ENCODE assay signal across 9 mouse cellular contexts in the genomic region with DNA sequence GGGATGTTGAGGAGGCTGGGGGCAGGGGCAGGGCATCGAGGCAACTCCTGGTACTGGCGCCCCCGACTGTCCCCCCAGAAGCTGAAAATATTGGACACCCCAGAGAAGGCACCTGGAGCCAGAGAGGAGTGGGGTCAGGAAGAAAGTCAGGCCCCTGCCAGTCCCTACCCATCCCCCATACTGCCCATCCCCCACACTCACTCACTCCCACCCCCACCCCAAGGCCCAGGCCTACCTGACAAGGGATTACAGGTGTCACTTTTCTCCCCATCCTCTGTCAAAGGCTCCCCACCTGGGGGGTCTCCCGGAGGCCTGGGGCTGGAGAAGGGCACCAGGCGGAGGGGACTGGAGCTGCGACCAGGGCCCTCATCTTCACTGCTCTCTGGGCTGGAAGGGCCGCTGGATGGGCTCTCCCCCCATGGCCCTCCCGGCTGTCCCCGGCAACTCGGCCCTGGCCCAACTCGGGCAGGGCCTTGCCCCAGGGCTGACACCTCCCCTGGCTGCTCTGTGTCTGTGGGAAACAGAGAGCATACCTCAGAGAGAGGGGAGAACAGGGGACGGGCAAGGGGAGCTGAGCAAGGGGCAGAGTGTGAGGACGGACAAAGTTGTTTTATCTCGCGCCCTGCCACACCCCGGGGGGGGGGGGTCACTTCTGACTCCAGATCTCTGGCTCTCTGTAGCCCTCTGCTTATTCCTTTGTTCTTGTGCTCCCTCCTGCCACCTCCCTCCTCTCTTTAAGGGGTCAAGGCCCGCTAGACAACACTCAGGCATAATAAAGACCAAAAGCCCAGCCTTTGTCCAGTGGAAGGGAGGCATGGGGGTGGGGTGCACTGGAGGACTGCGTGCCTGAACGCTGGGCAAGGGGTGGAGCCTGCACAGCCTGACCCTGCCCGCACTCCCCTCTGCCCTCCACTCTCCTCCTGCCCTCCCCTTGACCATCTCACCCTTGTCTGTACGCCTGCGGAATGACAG. TPM values are rescaled to one million over a fixed set of nuclear protein-coding genes. Genes with fewer than 3 reads are reported as not detected.
A peak's percentile ranks its signal among the peaks of the same experiment; 100 is the strongest.
DNase-seq lines count a peak whose midpoint lies in the region; ATAC-seq lines count a peak whose summit lies in the region.
"Had no signal": no experiment of that assay in that cellular context is flagged by ENCODE, and none has a peak within 500 bp of the region (broad histone marks: within the 10 kb centered on the region; RNA-seq: fewer than 3 reads in every experiment).

No protein-coding gene starts in this region.

- H3K4me1 ChIP-seq in liver, embryonic 11.5 days (replicated peaks; ENCODE audit: control insufficient read depth, insufficient read depth, low read length): peaks cover 12% of the 10 kb centered on the region
- H3K4me1 ChIP-seq in embryonic facial prominence, embryonic 12.5 days: peaks cover 24% of the 10 kb centered on the region
- peaks cover 5% of the 10 kb centered on the region; the same call in 1 of the 2 replicates for H3K4me1 ChIP-seq in hindbrain, embryonic 14.5 days (replicated peaks; ENCODE audit: control insufficient read depth, insufficient read depth, low read length)
- H3K4me1 ChIP-seq in neural tube, embryonic 14.5 days (ENCODE audit: control insufficient read depth, insufficient read depth, low read length): peaks cover 14% of the 10 kb centered on the region; the same call in 1 of the 2 replicates

- no peak for DNase-seq in liver, embryonic 11.5 days (ENCODE audit: low spot score)
- DNase-seq in liver: no peak
- no peak for DNase-seq in hindbrain, embryonic 14.5 days (ENCODE audit: low spot score)
- no peak for DNase-seq in gastrocnemius, adult 18-20 months (ENCODE audit: low spot score)
- DNase-seq in adrenal gland, postnatal 25 days: no peak
- no peak for DNase-seq in lung, postnatal 36 days
- DNase-seq: left cerebral cortex, postnatal 4 days had no signal

- no peak overlapping the region for H3K9ac ChIP-seq in liver, embryonic 11.5 days (ENCODE audit: low read depth, low read length)
- H3K9ac ChIP-seq in embryonic facial prominence, embryonic 12.5 days: 0 out of 2 replicates have a peak overlapping the region, but pooled peaks have one; percentile 24
- H3K9ac ChIP-seq in hindbrain, embryonic 14.5 days: peak overlapping the region; percentile 9; the same call in 1 of the 2 replicates
- peak overlapping the region; percentile 29 for H3K9ac ChIP-seq in neural tube, embryonic 14.5 days (replicated peaks; ENCODE audit: low read depth, low read length)

- H3K4me3 ChIP-seq in liver, embryonic 11.5 days (ENCODE audit: low read depth, low read length): no peak overlapping the region
- H3K4me3 ChIP-seq in embryonic facial prominence, embryonic 12.5 days: no peak overlapping the region
- H3K4me3 ChIP-seq in hindbrain, embryonic 14.5 days (replicated peaks; ENCODE audit: low read length): no peak overlapping the region
- H3K4me3 ChIP-seq in neural tube, embryonic 14.5 days (ENCODE audit: low read depth, low read length): no peak overlapping the region

- ATAC-seq in liver, embryonic 11.5 days (replicated peaks; ENCODE audit: low FRiP score): 0 out of 2 replicates have a peak, but pooled peaks have one; percentile 16
- ATAC-seq in embryonic facial prominence, embryonic 12.5 days (ENCODE audit: insufficient number of reproducible peaks, insufficient read depth, low FRiP score, low TSS enrichment): peak; percentile 59
- peak; percentile 18; the same call in 1 of the 2 replicates for ATAC-seq in hindbrain, embryonic 14.5 days (ENCODE audit: low FRiP score)
- peak; percentile 32; the same call in 1 of the 2 replicates for ATAC-seq in neural tube, embryonic 14.5 days (ENCODE audit: low read depth)

- H3K27me3 ChIP-seq in liver, embryonic 11.5 days (replicated peaks; ENCODE audit: control insufficient read depth, insufficient read depth, low read length): peaks cover 47% of the 10 kb centered on the region
- peaks cover 28% of the 10 kb centered on the region for H3K27me3 ChIP-seq in embryonic facial prominence, embryonic 12.5 days
- no peaks in the 10 kb centered on the region for H3K27me3 ChIP-seq in hindbrain, embryonic 14.5 days (ENCODE audit: control insufficient read depth, insufficient read depth, low read length)
- H3K27me3 ChIP-seq in neural tube, embryonic 14.5 days (ENCODE audit: control insufficient read depth, insufficient read depth, low read length): no peaks in the 10 kb centered on the region

- no peak overlapping the region for H3K27ac ChIP-seq in liver, embryonic 11.5 days (ENCODE audit: low read depth, low read length)
- no peak overlapping the region for H3K27ac ChIP-seq in embryonic facial prominence, embryonic 12.5 days
- H3K27ac ChIP-seq in hindbrain, embryonic 14.5 days: no peak overlapping the region
- no peak overlapping the region; the same call in 1 of the 2 replicates for H3K27ac ChIP-seq in neural tube, embryonic 14.5 days (ENCODE audit: low read depth, low read length)

- no peaks in the 10 kb centered on the region for H3K36me3 ChIP-seq in liver, embryonic 11.5 days (ENCODE audit: control insufficient read depth, insufficient read depth, low read length)
- no peaks in the 10 kb centered on the region for H3K36me3 ChIP-seq in embryonic facial prominence, embryonic 12.5 days
- peaks cover 44% of the 10 kb centered on the region for H3K36me3 ChIP-seq in hindbrain, embryonic 14.5 days (replicated peaks; ENCODE audit: control insufficient read depth, insufficient read depth)
- peaks cover 29% of the 10 kb centered on the region for H3K36me3 ChIP-seq in neural tube, embryonic 14.5 days (ENCODE audit: control insufficient read depth, insufficient read depth, low read length)

- WGBS in liver, embryonic 11.5 days: 17% methylated on average over 22 of the region's 22 CpGs
- 9% methylated on average over 21 of the region's 22 CpGs for WGBS in embryonic facial prominence, embryonic 12.5 days
- 9% methylated on average over 22 of the region's 22 CpGs for WGBS in hindbrain, embryonic 14.5 days
- 7% methylated on average over 22 of the region's 22 CpGs for WGBS in neural tube, embryonic 14.5 days

- H3K4me2 ChIP-seq in liver, embryonic 11.5 days: 0 out of 2 replicates have a peak overlapping the region, but pooled peaks have one; percentile 12
- H3K4me2 ChIP-seq in embryonic facial prominence, embryonic 12.5 days (replicated peaks): peak overlapping the region; percentile 16; the same call in 1 of the 2 replicates
- H3K4me2 ChIP-seq in hindbrain, embryonic 14.5 days (replicated peaks): peak overlapping the region; percentile 4; the same call in 1 of the 2 replicates
- H3K4me2 ChIP-seq in neural tube, embryonic 14.5 days (ENCODE audit: low read depth, low read length): no peak overlapping the region

- no peaks in the 10 kb centered on the region for H3K9me3 ChIP-seq in liver, embryonic 11.5 days (ENCODE audit: control insufficient read depth, low read length)
- no peaks in the 10 kb centered on the region for H3K9me3 ChIP-seq in embryonic facial prominence, embryonic 12.5 days
- H3K9me3 ChIP-seq in hindbrain, embryonic 14.5 days (ENCODE audit: control insufficient read depth, low read length): no peaks in the 10 kb centered on the region
- no peaks in the 10 kb centered on the region for H3K9me3 ChIP-seq in neural tube, embryonic 14.5 days (ENCODE audit: control insufficient read depth, low read length)

RNA-seq across cellular contexts. Expression of a gene that starts 29.4 kb away (rescaled TPM):
- 2.5 and 3.8 TPM in 2 replicates for polyA plus RNA-seq in liver, embryonic 11.5 days (2014; fragmentation: Nextera tagmentation; extraction: Ambion mirVana)
- polyA plus RNA-seq in embryonic facial prominence, embryonic 12.5 days (2016; fragmentation: Nextera tagmentation; extraction: Ambion mirVana): 4.5 and 5.2 TPM in 2 replicates
- polyA plus RNA-seq in hindbrain, embryonic 14.5 days (2014; fragmentation: Nextera tagmentation; extraction: Ambion mirVana): 13.9 and 15.1 TPM in 2 replicates
- polyA plus RNA-seq in neural tube, embryonic 14.5 days (2014; fragmentation: Nextera tagmentation; extraction: Ambion mirVana): 13.6 and 17.0 TPM in 2 replicates
- total RNA-seq in gastrocnemius, adult 18-20 months (2021): 1 to 10 TPM; 1.1 to 1.5 TPM
- total RNA-seq in adrenal gland, postnatal 25 days (2021): 12.7 and 26.0 TPM in 2 replicates

RNA-seq across cellular contexts. Expression of a gene that starts 42.6 kb away (rescaled TPM):
- 6.4 and 7.2 TPM in 2 replicates for polyA plus RNA-seq in liver, embryonic 11.5 days (2014; fragmentation: Nextera tagmentation; extraction: Ambion mirVana)
- 6.7 and 7.6 TPM in 2 replicates for polyA plus RNA-seq in embryonic facial prominence, embryonic 12.5 days (2016; fragmentation: Nextera tagmentation; extraction: Ambion mirVana)
- 8.6 and 10.6 TPM in 2 replicates for polyA plus RNA-seq in hindbrain, embryonic 14.5 days (2014; fragmentation: Nextera tagmentation; extraction: Ambion mirVana)
- polyA plus RNA-seq in neural tube, embryonic 14.5 days (2014; fragmentation: Nextera tagmentation; extraction: Ambion mirVana): 4.2 and 9.6 TPM in 2 replicates
- total RNA-seq in gastrocnemius, adult 18-20 months (2021): 1 to 10 TPM; 4.3 to 8.1 TPM
- total RNA-seq in adrenal gland, postnatal 25 days (2021): 8.3 and 8.7 TPM in 2 replicates
